Mouse (Mus musculus) MEL (cell line): ENCODE measurements at regions not wholly inside any gene's neighbourhood (a gene's known extent, or its start where the extent isn't known, plus 50 kb on each side); places are given as distances from the start of the nearest gene placed in this dataset.

ENCODE experiments used
- DNase-seq: peaks from one replicate; pipeline ENCODE4 v3.0.0; 2011; ENCODE audit warnings: low read depth, low spot score
- H3K27ac ChIP-seq: 2 replicates; pipeline ENCODE4 v1.5.1; 2012; ENCODE audit warnings: low read depth, mild to moderate bottlenecking, control low read depth, low read length, moderate library complexity; ENCODE audit not compliant: control insufficient read depth
- H3K27me3 ChIP-seq, 2 experiments: fragments of 150-350 bp in 1 of 2; sonication (generic) in 1 of 2; 2 replicates each; pipeline ENCODE4 v1.6.1; 2012; ENCODE audit warnings: low read length in 2 of 2, mild to moderate bottlenecking in 2 of 2, improper control_type of control experiment in 1 of 2, moderate library complexity in 1 of 2; ENCODE audit not compliant: insufficient read depth in 2 of 2, control insufficient read depth in 1 of 2
- H3K36me3 ChIP-seq, 2 experiments: 2 replicates each; pipeline ENCODE4 v1.6.1; 2012 to 2014; ENCODE audit warnings: low read length in 2 of 2, improper control_type of control experiment in 1 of 2, inconsistent platforms in 1 of 2, mild to moderate bottlenecking in 1 of 2; ENCODE audit not compliant: insufficient read depth in 2 of 2, control insufficient read depth in 1 of 2
- H3K4me1 ChIP-seq, 2 experiments: fragments of 150-350 bp in 1 of 2; sonication (generic) in 1 of 2; 2 replicates each; pipeline ENCODE4 v1.6.1; 2012; ENCODE audit warnings: low read length in 2 of 2, improper control_type of control experiment in 1 of 2, mild to moderate bottlenecking in 1 of 2; ENCODE audit not compliant: insufficient read depth in 2 of 2, control insufficient read depth in 1 of 2
- H3K4me3 ChIP-seq, 2 experiments: fragments of 150-350 bp in 1 of 2; sonication (generic) in 1 of 2; 2 replicates each; pipeline ENCODE4 v1.5.1; 2012; ENCODE audit warnings: low read depth in 2 of 2, low read length in 2 of 2, mild to moderate bottlenecking in 2 of 2, moderate library complexity in 2 of 2, control low read depth in 1 of 2, improper control_type of control experiment in 1 of 2; ENCODE audit not compliant: control insufficient read depth in 1 of 2, insufficient read depth in 1 of 2
- H3K79me2 ChIP-seq: 2 replicates; pipeline ENCODE4 v1.6.1; 2012; ENCODE audit warnings: mild to moderate bottlenecking, low read length, moderate library complexity; ENCODE audit not compliant: control insufficient read depth, poor library complexity, insufficient read depth
- H3K9ac ChIP-seq: 2 replicates; pipeline ENCODE4 v1.6.1; 2012; ENCODE audit warnings: low read depth, mild to moderate bottlenecking, control low read depth, low read length, moderate library complexity; ENCODE audit not compliant: control insufficient read depth, poor library complexity, severe bottlenecking
- H3K9me3 ChIP-seq: fragments of 150-350 bp; sonication (generic); replicated peaks from 2 replicates; pipeline ENCODE4 v1.6.1; 2012; ENCODE audit warnings: mild to moderate bottlenecking, low read length, improper control_type of control experiment, moderate library complexity; ENCODE audit not compliant: insufficient read depth
- BHLHE40 ChIP-seq: IDR thresholded peaks from 2 replicates; pipeline ENCODE4 v1.6.1; 2012; ENCODE audit warnings: low read depth, mild to moderate bottlenecking, inconsistent platforms, low read length, improper control_type of control experiment, borderline replicate concordance
- E2F4 ChIP-seq: IDR thresholded peaks from 2 replicates; pipeline ENCODE4 v1.6.1; 2011; ENCODE audit warnings: low read depth, low read length, improper control_type of control experiment, borderline replicate concordance
- ELF1 ChIP-seq: IDR thresholded peaks from 2 replicates; pipeline ENCODE4 v1.6.1; 2014; ENCODE audit warnings: low read depth, mild to moderate bottlenecking, inconsistent platforms, low read length, improper control_type of control experiment, moderate library complexity
- GABPA ChIP-seq: IDR thresholded peaks from 2 replicates; pipeline ENCODE4 v1.6.1; 2012; ENCODE audit warnings: low read depth, mild to moderate bottlenecking, inconsistent platforms, low read length, improper control_type of control experiment, moderate library complexity
- HCFC1 ChIP-seq: IDR thresholded peaks from 2 replicates; pipeline ENCODE4 v1.6.1; 2012; ENCODE audit warnings: low read depth, mild to moderate bottlenecking, inconsistent platforms, low read length, improper control_type of control experiment, moderate library complexity
- MAFK ChIP-seq: IDR thresholded peaks from 2 replicates; pipeline ENCODE4 v1.6.1; 2011; ENCODE audit warnings: low read depth, mild to moderate bottlenecking, low read length, improper control_type of control experiment, borderline replicate concordance
- MAX ChIP-seq: IDR thresholded peaks from 2 replicates; pipeline ENCODE4 v1.6.1; 2011; ENCODE audit warnings: low read length, improper control_type of control experiment
- MYC ChIP-seq: IDR thresholded peaks from 2 replicates; pipeline ENCODE4 v1.6.1; 2011; ENCODE audit warnings: low read depth, mild to moderate bottlenecking, low read length, improper control_type of control experiment, moderate library complexity
- NRF1 ChIP-seq: IDR thresholded peaks from 2 replicates; pipeline ENCODE4 v1.6.1; 2014; ENCODE audit warnings: low read depth, mild to moderate bottlenecking, inconsistent platforms, low read length, improper control_type of control experiment, moderate library complexity; ENCODE audit not compliant: poor library complexity, insufficient read depth, severe bottlenecking
- POLR2AphosphoS2 ChIP-seq: IDR thresholded peaks from 2 replicates; pipeline ENCODE4 v1.6.1; 2011; ENCODE audit warnings: low read length, improper control_type of control experiment
- POLR2AphosphoS5 ChIP-seq: IDR thresholded peaks from 2 replicates; pipeline ENCODE4 v1.6.1; 2012; ENCODE audit warnings: low read depth, borderline replicate concordance, mild to moderate bottlenecking, inconsistent platforms, low read length, moderate library complexity, mixed read lengths
- RCOR1 ChIP-seq: IDR thresholded peaks from 2 replicates; pipeline ENCODE4 v1.6.1; 2012; ENCODE audit warnings: low read depth, mild to moderate bottlenecking, inconsistent platforms, low read length, improper control_type of control experiment
- TAL1 ChIP-seq: IDR thresholded peaks from 2 replicates; pipeline ENCODE4 v1.6.1; 2012; ENCODE audit warnings: mild to moderate bottlenecking, inconsistent platforms, low read length, moderate library complexity, mixed read lengths
- TBP ChIP-seq: IDR thresholded peaks from 2 replicates; pipeline ENCODE4 v1.8.0; 2011; ENCODE audit warnings: low read depth, low read length, improper control_type of control experiment
- UBTF ChIP-seq: IDR thresholded peaks from 2 replicates; pipeline ENCODE4 v1.6.1; 2012; ENCODE audit warnings: low read depth, mild to moderate bottlenecking, inconsistent platforms, low read length, improper control_type of control experiment, moderate library complexity, borderline replicate concordance; ENCODE audit not compliant: insufficient read depth
- USF2 ChIP-seq, 2 experiments: IDR thresholded peaks; 2 replicates each; pipeline ENCODE4 v1.6.1; 2011 to 2012; ENCODE audit warnings: improper control_type of control experiment in 2 of 2, low read length in 2 of 2, borderline replicate concordance in 1 of 2, inconsistent platforms in 1 of 2, low read depth in 1 of 2, mild to moderate bottlenecking in 1 of 2; ENCODE audit not compliant: insufficient read depth in 1 of 2
- ZMIZ1 ChIP-seq: IDR thresholded peaks from 2 replicates; pipeline ENCODE4 v1.6.1; 2012; ENCODE audit warnings: low read depth, mild to moderate bottlenecking, inconsistent platforms, low read length, improper control_type of control experiment, moderate library complexity
- ZNF384 ChIP-seq: IDR thresholded peaks from 2 replicates; pipeline ENCODE4 v1.6.1; 2012; ENCODE audit warnings: low read depth, mild to moderate bottlenecking, inconsistent platforms, low read length, improper control_type of control experiment

DNA sequence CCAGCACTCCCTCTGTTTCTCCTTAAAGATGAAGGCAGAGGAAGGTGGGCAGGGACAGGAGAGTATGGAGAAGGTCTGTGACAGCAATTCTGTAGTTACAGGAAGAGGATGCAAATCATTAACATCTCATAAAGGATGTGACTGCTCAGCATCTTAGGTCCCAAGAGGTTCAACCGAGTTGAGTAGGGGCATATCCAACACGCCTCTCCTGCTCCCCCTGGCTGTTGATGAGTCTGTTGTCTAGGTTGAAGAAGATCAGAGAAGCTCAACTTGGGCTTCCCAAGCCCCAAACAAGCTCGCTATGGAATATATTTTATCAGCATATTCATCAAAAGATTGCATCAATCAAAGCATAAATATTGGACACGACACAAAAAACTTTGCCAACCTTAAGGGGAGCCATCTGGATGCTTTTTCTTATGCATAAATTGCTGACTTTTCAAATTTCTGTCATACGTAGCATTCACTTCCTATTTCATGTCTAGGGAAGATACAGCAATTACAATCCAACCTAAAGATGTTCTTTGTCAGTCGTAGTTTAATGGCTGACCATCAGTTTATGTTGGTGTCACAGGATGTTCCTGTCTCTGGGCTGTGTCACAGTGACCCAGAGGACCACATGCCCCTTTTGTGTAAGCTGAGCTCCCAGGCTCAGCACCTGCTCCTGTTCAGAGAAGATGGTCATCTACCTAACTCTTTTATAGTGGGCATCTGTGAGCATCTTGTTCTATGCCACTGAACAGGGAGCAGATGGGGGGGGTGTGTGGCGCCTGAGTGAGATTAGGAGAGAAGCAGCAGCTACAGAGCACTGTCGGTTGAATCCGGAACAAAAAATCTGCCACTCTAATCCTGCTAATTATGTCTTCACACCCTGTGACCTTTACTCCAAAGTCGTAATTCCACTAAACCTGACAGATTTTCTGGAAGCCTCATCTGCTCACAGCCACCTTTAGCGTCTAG lies 72.1 kb upstream of the Kctd3 start:
- no peaks in the 10 kb centered on the region for H3K9me3 ChIP-seq
- H3K27me3 ChIP-seq: 0 out of 4 replicates have a peak, but pooled peaks cover 0 to 1% of the 10 kb centered on the region in 2 experiments
- H3K27ac ChIP-seq: no peak overlapping the region
- DNase-seq: no peak
- H3K36me3 ChIP-seq: no peaks in the 10 kb centered on the region; a peak in 1 of 4 replicates
- no peak for TF ChIP-seq BHLHE40
- TF ChIP-seq MAFK: no peak
- TF ChIP-seq ZNF384: no peak
- no peak for TF ChIP-seq TAL1
- no peak for TF ChIP-seq GABPA
- no peak for TF ChIP-seq HCFC1
- TF ChIP-seq ELF1: no peak
- TF ChIP-seq ZMIZ1: no peak
- no peak for TF ChIP-seq MAX
- TF ChIP-seq UBTF: no peak
- TF ChIP-seq TBP: no peak
- no peak for TF ChIP-seq POLR2AphosphoS2
- no peak for TF ChIP-seq NRF1
- no peak for TF ChIP-seq E2F4
- no peak for TF ChIP-seq POLR2AphosphoS5
- TF ChIP-seq MYC: no peak
- H3K9ac ChIP-seq: no peak overlapping the region
- H3K79me2 ChIP-seq: no peaks in the 10 kb centered on the region
- no peak overlapping the region for H3K4me3 ChIP-seq
- peaks cover 0 to 3% of the 10 kb centered on the region in 2 experiments; a peak in 1 of 4 replicates for H3K4me1 ChIP-seq

DNA sequence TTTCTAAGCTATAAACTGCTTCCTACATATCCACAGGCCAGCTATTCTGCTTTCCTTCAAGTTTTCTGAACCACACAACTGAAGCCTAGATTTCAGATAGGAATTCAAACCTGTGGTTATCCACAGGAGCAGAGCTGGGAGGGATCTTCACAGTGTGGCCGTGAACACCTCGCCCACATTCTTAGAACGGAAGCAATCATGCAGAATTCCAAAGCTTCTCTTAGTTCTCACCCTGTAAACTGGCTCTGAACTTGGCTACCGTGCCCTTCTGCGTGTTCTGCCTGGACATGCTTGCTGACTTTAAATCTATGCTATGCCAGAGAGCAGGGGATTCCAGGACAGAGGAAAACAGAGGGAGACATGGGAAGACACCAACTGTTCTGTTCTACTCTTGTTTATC lies 70.2 kb upstream of the Kctd3 start:
- H3K27ac ChIP-seq: no peak overlapping the region
- 0 out of 4 replicates have a peak, but pooled peaks cover 0 to 1% of the 10 kb centered on the region in 2 experiments for H3K27me3 ChIP-seq
- no peaks in the 10 kb centered on the region for H3K9me3 ChIP-seq
- TF ChIP-seq RCOR1 (no peak), USF2 (IDR thresholded peaks at IDR 0.05; ENCODE audit: borderline replicate concordance in 1 of 2, insufficient read depth in 1 of 2, low read depth in 1 of 2, low read length in 2 of 2) (no peak)
- no peak overlapping the region for H3K4me3 ChIP-seq
- no peaks in the 10 kb centered on the region; a peak in 1 of 4 replicates for H3K36me3 ChIP-seq
- DNase-seq: no peak
- H3K4me1 ChIP-seq: peaks cover 0 to 3% of the 10 kb centered on the region in 2 experiments; a peak in 1 of 4 replicates
- H3K79me2 ChIP-seq: no peaks in the 10 kb centered on the region
- H3K9ac ChIP-seq: no peak overlapping the region
